Mouse (Mus musculus) embryonic facial prominence, embryonic 10.5 days (tissue): ENCODE measurements around the gene Gatad1. TPM values are rescaled to one million over a fixed set of nuclear protein-coding genes. Genes with fewer than 3 reads are reported as not detected.
"Not testable (repeated sequence)": the region's sequence is repeated elsewhere in the genome, so short reads cannot be mapped to it uniquely, and the experiment has no call there.

Experiments used
- DNase-seq: peaks from one replicate; pipeline ENCODE4 v3.0.0-alpha.2; 2017; ENCODE audit warnings: low spot score
- H3K27ac ChIP-seq: fragments of 300-500 bp; sonication (generic); replicated peaks from 2 replicates; pipeline ENCODE4 v1.5.1; 2016; ENCODE audit warnings: mild to moderate bottlenecking
- H3K27me3 ChIP-seq: fragments of 300-500 bp; sonication (generic); replicated peaks from 2 replicates; pipeline ENCODE4 v1.6.1; 2016; ENCODE audit warnings: low read depth, mild to moderate bottlenecking; ENCODE audit not compliant: poor library complexity, severe bottlenecking
- H3K36me3 ChIP-seq: fragments of 300-500 bp; sonication (generic); replicated peaks from 2 replicates; pipeline ENCODE4 v1.6.1; 2016; ENCODE audit warnings: mild to moderate bottlenecking, moderate library complexity
- H3K4me1 ChIP-seq: fragments of 300-500 bp; sonication (generic); 2 replicates; pipeline ENCODE4 v1.6.1; 2016
- H3K4me3 ChIP-seq: fragments of 300-500 bp; sonication (generic); 2 replicates; pipeline ENCODE4 v1.5.1; 2016; ENCODE audit warnings: mild to moderate bottlenecking, moderate library complexity
- H3K9me3 ChIP-seq: fragments of 300-500 bp; sonication (generic); 2 replicates; pipeline ENCODE4 v1.6.1; 2016; ENCODE audit warnings: mild to moderate bottlenecking
- WGBS: fragments of 180-500 bp; shearing (Covaris S2); methylation state at CpG from one replicate; pipeline ENCODE4 v1.1.7; 2016; 5-methylcytosine and 5-hydroxymethylcytosine counted together
- polyA plus RNA-seq: library from polyadenylated mRNA; unstranded; fragments of >200 nt; fragmentation: Nextera tagmentation; extraction: Ambion mirVana; gene quantifications from 2 replicates; pipeline ENCODE4 v1.2.1, GENCODE M21; 2016

Gene Gatad1
- 70.3 and 72.5 TPM in 2 replicates for polyA plus RNA-seq

DNA sequence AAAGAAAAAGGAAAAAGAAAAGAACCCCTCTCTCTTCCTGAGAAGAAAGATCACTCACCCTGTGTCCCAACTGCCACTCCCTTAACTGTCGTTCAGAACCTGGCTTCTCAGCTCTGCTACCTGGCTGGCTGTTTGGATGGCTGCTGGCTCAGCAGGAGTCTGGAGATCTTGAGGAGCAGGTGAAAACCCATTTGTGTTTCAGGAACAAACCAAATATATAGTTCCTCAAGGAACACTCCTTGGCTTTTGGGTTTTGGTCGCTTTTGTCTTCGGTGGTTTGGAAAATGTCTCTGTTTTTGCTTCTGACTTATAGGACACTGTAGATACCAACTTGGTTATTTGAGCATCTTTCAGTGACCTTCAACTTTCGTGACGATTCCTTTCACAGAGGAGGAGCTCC is at the start of gene Gatad1:
Gene Gatad1, minus strand, starts transcription at position 101 of the 400 bp plus-strand sequence.
- no peaks in the 10 kb centered on the region for H3K27me3 ChIP-seq
- no peak within 1 kb of the TSS for H3K4me3 ChIP-seq
- no peaks in the 10 kb centered on the region for H3K9me3 ChIP-seq
- WGBS: 79% methylated on average over 5 of the region's 5 CpGs
- no peaks in the 10 kb centered on the region for H3K4me1 ChIP-seq
- no peak for DNase-seq
- no peaks in the 10 kb centered on the region for H3K36me3 ChIP-seq
- no peak within 1 kb of the TSS for H3K27ac ChIP-seq

DNA sequence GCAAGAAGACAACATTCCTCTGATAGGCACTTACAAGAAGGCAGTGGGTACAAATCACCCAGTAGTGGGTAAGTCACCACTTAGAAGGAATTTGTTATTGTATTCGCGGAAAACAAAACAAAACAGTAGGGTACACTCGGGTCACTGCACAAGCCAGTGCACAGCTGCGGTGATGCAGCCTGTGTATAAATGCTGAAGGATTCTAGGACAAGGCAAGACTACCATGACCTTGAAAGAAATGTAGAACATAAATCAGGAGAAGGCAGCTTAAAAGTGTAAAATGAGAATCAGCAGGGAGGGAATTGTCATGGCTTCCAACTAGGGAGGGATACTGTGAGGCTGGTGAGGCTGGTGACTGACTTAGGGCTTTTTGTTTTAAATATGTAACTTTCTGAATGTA is 45.2 kb upstream of the Gatad1 start:
- no peaks in the 10 kb centered on the region for H3K27me3 ChIP-seq
- WGBS: 90% methylated on average over 4 of the region's 4 CpGs
- H3K36me3 ChIP-seq: peaks cover 60% of the 10 kb centered on the region
- H3K9me3 ChIP-seq: no peaks in the 10 kb centered on the region
- no peak overlapping the region for H3K4me3 ChIP-seq
- no peak for DNase-seq
- H3K27ac ChIP-seq: no peak overlapping the region
- H3K4me1 ChIP-seq: no peaks in the 10 kb centered on the region

DNA sequence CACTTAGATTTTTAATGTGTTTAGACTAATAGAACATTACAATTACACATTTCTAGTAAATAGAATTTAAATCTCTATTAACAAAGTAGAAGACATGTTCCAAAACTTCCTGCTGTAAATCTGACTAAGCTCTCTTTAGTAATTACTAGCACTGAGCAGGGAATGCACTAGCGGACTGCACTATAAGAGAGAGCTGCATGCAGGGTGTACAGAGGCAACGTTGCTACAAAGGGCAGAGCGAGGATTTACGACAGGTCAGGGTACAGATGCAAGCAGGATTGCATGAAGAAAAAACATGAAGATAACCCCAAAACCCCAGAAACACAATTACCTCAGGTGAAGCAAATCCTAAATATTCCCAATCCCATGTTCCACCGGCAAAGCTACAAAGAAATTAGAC is 43.0 kb upstream of the Gatad1 start:
- WGBS: 94% methylated on average over 5 of the region's 5 CpGs
- no peak for DNase-seq
- Histone ChIP-seq H3K4me3 (no peak overlapping the region), H3K9me3 (no peaks in the 10 kb centered on the region), H3K36me3 (peaks cover 70% of the 10 kb centered on the region), H3K4me1 (no peaks in the 10 kb centered on the region), H3K27ac (no peak overlapping the region), H3K27me3 (no peaks in the 10 kb centered on the region)

DNA sequence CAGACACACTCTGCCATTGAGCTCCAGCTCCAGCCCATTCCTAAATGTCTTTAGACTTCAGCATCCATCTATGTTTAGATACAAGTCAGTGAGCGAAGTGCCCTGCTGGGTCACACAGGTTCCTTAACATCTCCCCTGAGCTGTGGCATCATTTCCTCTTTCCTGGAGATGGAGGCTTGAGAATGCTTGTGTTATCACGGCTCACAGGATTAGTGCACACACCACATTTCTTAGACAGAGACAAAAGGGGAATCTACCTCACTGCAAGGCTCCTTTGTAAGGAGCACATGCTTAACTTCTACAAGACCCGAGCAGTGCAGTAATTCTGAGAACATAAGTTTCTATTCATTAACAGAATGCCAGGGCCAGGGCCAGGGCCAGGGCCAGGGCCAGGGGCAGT is 39.0 kb upstream of the Gatad1 start:
- Histone ChIP-seq H3K4me3 (no peak overlapping the region), H3K36me3 (peaks cover 86% of the 10 kb centered on the region), H3K9me3 (no peaks in the 10 kb centered on the region), H3K4me1 (no peaks in the 10 kb centered on the region), H3K27ac (no peak overlapping the region), H3K27me3 (no peaks in the 10 kb centered on the region)
- no peak for DNase-seq
- 82% methylated on average over 3 of the region's 3 CpGs for WGBS

DNA sequence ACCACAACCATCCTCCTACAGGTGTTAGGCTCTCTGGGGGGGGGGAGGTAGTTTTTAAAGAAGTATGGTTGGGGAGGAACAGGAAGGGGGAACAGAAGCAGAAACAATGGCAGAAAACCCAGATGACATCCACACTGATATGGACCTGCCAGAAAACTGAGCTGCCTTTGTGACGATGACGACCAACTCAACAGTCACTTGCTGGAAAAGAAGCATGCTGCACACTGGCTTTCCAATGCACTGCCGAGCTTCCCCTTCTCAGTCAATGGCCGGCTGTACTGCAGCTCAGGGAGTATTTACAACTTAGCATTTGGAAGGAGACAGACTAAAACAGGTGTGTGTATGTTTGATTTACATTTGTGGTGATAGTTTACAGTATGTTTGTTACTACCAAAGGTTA is 38.2 kb upstream of the Gatad1 start:
- Histone ChIP-seq H3K27ac (no peak overlapping the region), H3K4me3 (no peak overlapping the region), H3K36me3 (peaks cover 78% of the 10 kb centered on the region), H3K9me3 (no peaks in the 10 kb centered on the region), H3K27me3 (no peaks in the 10 kb centered on the region), H3K4me1 (no peaks in the 10 kb centered on the region)
- 90% methylated on average over 4 of the region's 4 CpGs for WGBS
- no peak for DNase-seq

DNA sequence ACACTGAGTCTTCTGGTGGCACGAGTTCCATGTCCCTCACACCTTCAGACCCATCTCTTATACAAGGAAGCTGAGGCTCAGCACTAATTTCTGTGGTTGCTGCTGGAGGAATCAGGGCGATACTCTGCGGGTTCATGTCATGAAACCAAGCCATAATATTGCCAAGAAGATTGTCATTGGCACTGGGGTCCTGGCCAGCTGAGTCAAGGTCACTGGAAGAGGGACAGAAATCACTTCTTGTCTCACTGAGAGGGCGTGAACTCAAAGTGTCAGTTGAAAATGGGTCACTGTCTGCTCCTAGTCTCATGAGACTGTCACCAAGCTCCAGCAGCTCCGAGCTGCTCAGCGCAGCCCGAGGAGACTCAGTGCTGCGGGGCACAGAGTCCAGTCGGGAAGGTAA is 36.0 kb upstream of the Gatad1 start:
- H3K36me3 ChIP-seq: peaks cover 83% of the 10 kb centered on the region

DNA sequence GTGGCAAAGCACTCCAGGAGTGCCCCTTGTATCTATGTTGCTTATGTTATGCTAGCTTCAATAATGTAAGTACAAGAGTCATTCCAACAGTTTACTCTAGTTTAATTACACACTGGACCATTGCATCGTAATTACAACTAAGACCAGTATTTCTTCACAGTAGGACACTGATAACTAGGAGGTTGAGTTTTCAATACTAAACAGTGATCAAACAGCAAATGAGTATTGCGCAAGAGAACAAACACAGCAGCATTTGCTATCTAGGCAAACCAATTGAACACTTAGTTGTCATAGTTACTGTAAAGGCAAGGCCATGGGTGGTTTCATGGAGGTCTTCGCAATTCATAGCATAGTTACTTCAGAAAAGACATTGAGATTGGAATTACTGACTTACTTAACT is 34.3 kb upstream of the Gatad1 start:
- DNase-seq: no peak
- no peak overlapping the region for H3K27ac ChIP-seq
- H3K36me3 ChIP-seq: peaks cover 71% of the 10 kb centered on the region
- H3K9me3 ChIP-seq: no peaks in the 10 kb centered on the region
- no peak overlapping the region for H3K4me3 ChIP-seq
- H3K27me3 ChIP-seq: no peaks in the 10 kb centered on the region
- H3K4me1 ChIP-seq: no peaks in the 10 kb centered on the region
- WGBS: 93% methylated on average over 3 of the region's 3 CpGs

More for the DNA sequence above, 36.0 kb upstream of the Gatad1 start:
- no peak overlapping the region for H3K4me3 ChIP-seq
- WGBS: 94% methylated on average over 9 of the region's 9 CpGs
- no peaks in the 10 kb centered on the region for H3K27me3 ChIP-seq
- no peak overlapping the region for H3K27ac ChIP-seq
- no peak for DNase-seq
- H3K9me3 ChIP-seq: no peaks in the 10 kb centered on the region
- H3K4me1 ChIP-seq: no peaks in the 10 kb centered on the region

DNA sequence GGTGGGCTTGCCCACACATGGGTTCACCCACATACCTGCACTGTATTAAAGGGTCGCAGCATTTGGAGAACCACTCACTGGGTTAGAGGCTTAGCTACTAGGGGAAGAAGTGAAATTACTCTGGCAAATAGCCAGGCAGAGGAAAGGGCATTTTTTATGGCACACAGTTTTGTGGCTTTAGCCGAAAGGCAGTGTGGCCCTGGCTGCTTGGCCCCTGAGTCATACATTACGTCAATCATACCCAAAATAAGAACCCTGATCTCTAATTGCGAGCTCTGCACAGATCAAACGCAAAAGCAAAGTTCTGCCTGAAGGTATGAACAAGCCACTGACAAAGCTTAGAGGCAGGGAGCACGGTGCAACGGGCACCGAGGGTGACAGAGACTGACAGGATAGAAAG is 31.3 kb upstream of the Gatad1 start:
- Histone ChIP-seq H3K4me3 (no peak overlapping the region), H3K27ac (no peak overlapping the region), H3K36me3 (peaks cover 41% of the 10 kb centered on the region), H3K4me1 (no peaks in the 10 kb centered on the region), H3K27me3 (no peaks in the 10 kb centered on the region), H3K9me3 (no peaks in the 10 kb centered on the region)
- DNase-seq: no peak
- WGBS: 88% methylated on average over 8 of the region's 8 CpGs

DNA sequence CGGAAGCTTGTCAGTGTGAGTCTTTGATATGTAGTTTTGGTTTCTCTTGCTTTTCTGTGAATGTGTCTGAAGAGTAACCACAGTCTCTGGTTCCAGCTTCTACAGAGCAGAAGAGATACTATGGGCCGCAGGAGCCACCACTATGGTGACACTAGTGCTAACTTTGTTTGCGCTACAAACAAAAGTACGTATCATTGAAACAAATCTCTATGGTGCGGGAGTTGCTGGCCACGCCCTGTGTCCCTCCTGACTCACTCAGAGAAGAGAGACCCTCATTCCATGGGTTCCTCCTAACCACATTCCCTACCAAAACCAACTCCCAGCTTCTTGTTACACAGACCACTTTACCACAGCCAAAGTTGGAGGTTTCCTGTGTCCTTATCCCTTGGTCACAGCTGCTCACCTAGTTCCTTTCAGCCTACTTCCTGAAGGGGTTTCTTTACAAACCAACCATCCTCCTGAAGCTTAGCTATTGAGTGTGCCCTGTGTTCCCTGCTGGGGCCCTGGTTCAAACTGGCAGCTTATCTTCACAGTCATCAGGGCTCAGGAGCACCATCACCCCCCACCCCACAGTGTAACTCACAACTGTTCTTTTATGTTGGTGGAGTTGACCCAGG is 13.1 kb upstream of the Gatad1 start:
- Histone ChIP-seq H3K27ac (no peak overlapping the region), H3K4me1 (peaks cover 8% of the 10 kb centered on the region), H3K36me3 (no peaks in the 10 kb centered on the region), H3K9me3 (no peaks in the 10 kb centered on the region), H3K4me3 (no peak overlapping the region), H3K27me3 (no peaks in the 10 kb centered on the region)
- 95% methylated on average over 6 of the region's 6 CpGs for WGBS
- no peak for DNase-seq

DNA sequence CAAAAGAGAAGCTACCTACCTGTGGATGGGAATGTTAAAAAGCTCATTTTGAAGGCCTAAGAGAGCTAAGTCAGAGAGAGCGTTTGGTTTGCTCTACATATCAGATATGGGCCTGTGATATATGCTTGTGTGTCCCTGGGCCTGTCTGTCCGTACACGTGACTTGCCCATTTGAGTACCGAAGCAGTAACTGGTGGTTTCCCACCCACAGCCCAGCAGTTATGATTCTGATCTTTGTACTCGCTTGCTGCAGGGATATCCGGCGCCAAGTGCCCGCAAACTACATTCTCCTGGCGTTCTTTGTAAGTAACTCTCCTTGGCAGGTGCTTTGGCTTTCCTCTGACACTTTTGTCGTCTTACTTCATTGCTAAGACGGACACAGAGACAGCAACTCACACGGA is 9.6 kb upstream of the Gatad1 start:
- Histone ChIP-seq H3K9me3 (no peaks in the 10 kb centered on the region), H3K27me3 (no peaks in the 10 kb centered on the region), H3K4me3 (no peak overlapping the region), H3K4me1 (peaks cover 8% of the 10 kb centered on the region), H3K36me3 (no peaks in the 10 kb centered on the region), H3K27ac (no peak overlapping the region)
- WGBS: 84% methylated on average over 12 of the region's 12 CpGs
- DNase-seq: no peak

DNA sequence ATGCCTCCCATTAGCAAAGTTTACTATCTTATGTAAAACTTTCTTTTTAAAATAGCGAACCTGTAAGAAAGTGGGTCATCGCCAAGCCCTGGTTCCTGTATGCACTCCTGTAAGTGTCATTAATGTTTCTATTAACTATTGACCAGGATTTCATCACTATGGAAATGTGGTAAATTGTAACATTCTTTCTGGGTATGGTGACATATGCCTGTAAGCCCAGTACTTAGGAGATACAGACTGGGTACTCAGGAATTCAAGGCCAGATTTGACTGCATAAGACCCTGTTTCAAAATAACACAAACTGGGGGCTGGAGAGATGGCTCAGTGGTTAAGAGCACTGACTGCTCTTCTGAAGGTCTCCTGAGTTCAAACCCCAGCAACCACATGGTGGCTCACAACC is 8.2 kb upstream of the Gatad1 start:
- Histone ChIP-seq H3K36me3 (no peaks in the 10 kb centered on the region), H3K9me3 (no peaks in the 10 kb centered on the region), H3K4me1 (peaks cover 8% of the 10 kb centered on the region), H3K4me3 (no peak overlapping the region), H3K27me3 (no peaks in the 10 kb centered on the region), H3K27ac (no peak overlapping the region)
- DNase-seq: no peak
- WGBS: 92% methylated on average over 2 of the region's 2 CpGs

DNA sequence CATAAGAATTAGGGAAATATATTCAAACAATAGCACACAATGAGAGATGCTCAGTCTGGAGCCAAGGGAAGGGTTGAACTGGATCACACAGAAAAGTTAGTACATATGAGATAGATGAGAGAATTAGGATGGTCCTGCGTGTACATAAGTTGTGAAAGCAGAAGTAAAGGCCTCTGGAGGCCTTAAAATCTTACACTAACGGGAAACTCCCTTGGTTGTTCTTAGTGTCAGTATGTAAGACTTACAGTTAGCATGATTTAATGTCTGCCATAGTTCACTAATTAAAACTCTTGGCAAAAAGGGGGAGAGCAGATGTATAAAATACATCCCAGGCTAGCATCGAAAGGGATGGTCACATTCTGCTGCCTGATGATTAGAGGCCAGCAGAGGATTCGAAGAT is 3.2 kb downstream of the Gatad1 start:
- Histone ChIP-seq H3K36me3 (no peaks in the 10 kb centered on the region), H3K9me3 (no peaks in the 10 kb centered on the region), H3K4me1 (no peaks in the 10 kb centered on the region), H3K27me3 (no peaks in the 10 kb centered on the region), H3K4me3 (no peak overlapping the region), H3K27ac (no peak overlapping the region)
- WGBS: 91% methylated on average over 4 of the region's 4 CpGs
- no peak for DNase-seq

DNA sequence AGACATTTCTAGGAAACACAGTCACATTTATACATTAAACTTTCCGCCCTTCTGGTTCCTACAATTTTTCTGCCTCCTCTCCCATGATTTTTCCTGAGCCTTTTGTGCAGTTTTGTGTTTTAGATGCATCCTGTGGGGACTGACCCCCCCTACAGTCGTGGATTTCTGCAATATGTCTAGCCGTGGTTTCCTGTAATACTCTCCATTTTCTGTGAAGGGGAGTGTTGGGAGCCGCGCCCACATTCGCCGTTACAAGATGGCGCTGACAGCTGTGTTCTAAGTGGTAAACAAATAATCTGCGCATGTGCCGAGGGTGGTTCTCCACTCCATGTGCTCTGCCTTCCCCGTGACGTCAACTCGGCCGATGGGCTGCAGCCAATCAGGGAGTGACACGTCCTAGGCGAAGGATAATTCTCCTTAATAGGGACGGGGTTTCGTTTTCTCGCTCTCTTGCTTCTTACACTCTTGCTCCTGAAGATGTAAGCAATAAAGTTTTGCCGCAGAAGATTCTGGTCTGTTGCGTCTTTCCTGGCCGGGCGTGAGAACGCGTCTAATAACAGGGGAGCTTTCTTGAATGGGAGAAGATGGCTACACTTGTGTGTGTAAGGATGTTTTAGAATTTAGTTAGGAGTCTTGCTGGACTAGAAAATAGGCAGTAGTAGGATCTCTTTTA is 3.9 kb downstream of the Gatad1 start:
- DNase-seq, H3K4me1 ChIP-seq, H3K9me3 ChIP-seq, H3K27me3 ChIP-seq, H3K27ac ChIP-seq, H3K4me3 ChIP-seq, H3K36me3 ChIP-seq: not testable (repeated sequence)
- WGBS: 95% methylated on average over 19 of the region's 25 CpGs
